ENCODE assay signal across 11 mouse cellular contexts in genomic region chr16:91595076-91595475, GRCm38 (mm10). TPM values are rescaled to one million over a fixed set of nuclear protein-coding genes. Genes with fewer than 3 reads are reported as not detected.
A peak's percentile ranks its signal among the peaks of the same experiment; 100 is the strongest.
DNase-seq lines count a peak whose midpoint lies in the region; TF ChIP-seq lines count a peak whose summit lies in the region.
"Had no signal": no experiment of that assay in that cellular context is flagged by ENCODE, and none has a peak within 500 bp of the region (broad histone marks: within the 10 kb centered on the region; RNA-seq: fewer than 3 reads in every experiment).

No protein-coding gene starts in this region.

- no peaks in the 10 kb centered on the region for H3K27me3 ChIP-seq in cerebellum, adult 2 months (ENCODE audit: control insufficient read depth, insufficient read depth, low read length)

- peak; percentile 51 for DNase-seq in adrenal gland, postnatal 10 days
- no peak for DNase-seq in adrenal gland, postnatal 4 days (ENCODE audit: low spot score in 2 of 2)
- peak; percentile 86 for DNase-seq in left cerebral cortex, postnatal 4 days
- DNase-seq in left cerebral cortex, postnatal 36 days (ENCODE audit: low spot score in 2 of 2), result no peak
- peak; percentile 80 to 87 for DNase-seq in cerebellum, adult 2 months
- DNase-seq in heart, postnatal 4 days, result peak; percentile 35
- DNase-seq in ovary, postnatal 14 days (ENCODE audit: low spot score), result no peak
- DNase-seq in thymus, postnatal 14 days, result no peak
- DNase-seq: lung, postnatal 4 days; thymus, postnatal 4 days had no signal

- no peak overlapping the region for H3K4me3 ChIP-seq in cerebellum, adult 2 months (replicated peaks; ENCODE audit: insufficient read depth, low read depth, low read length)
- H3K4me3 ChIP-seq: left cerebral cortex, adult 2 months had no signal

- TF ChIP-seq POLR2A in cerebellum, adult 2 months (IDR thresholded peaks at IDR 0.05; ENCODE audit: borderline replicate concordance, insufficient read depth, low read length), result no peak

- no peak overlapping the region for H3K27ac ChIP-seq in cerebellum, adult 2 months (ENCODE audit: insufficient read depth, low read length)
- H3K27ac ChIP-seq: left cerebral cortex, adult 2 months had no signal

- intact Hi-C loops in left cerebral cortex, postnatal 4 days (cut with DNase I), result no loop called here
- intact Hi-C loops in left cerebral cortex, postnatal 36 days (cut with DNase I), result no loop called here

- WGBS in cerebellum, adult 2 months, result 9% methylated on average over 6 of the region's 6 CpGs

- peaks cover 16% of the 10 kb centered on the region for H3K4me1 ChIP-seq in cerebellum, adult 2 months (ENCODE audit: control insufficient read depth, insufficient read depth, low read length)

- no peak for TF ChIP-seq CTCF in cerebellum, adult 2 months (IDR thresholded peaks at IDR 0.05; ENCODE audit: borderline replicate concordance, insufficient read depth, low read depth, low read length)

RNA-seq across cellular contexts. Expression of gene Tmem50b, which starts 2.5 kb away (rescaled TPM):
- total RNA-seq in adrenal gland, postnatal 10 days (2021), result 10 to 100 TPM; 33.8 to 38.3 TPM
- 10 to 100 TPM; 29.2 to 29.8 TPM for total RNA-seq in adrenal gland, postnatal 4 days (2021)
- total RNA-seq in left cerebral cortex, postnatal 4 days (2021), result 10 to 100 TPM; 76.3 to 77.4 TPM
- 10 to 100 TPM; 90.7 to 92.5 TPM for total RNA-seq in left cerebral cortex, postnatal 36 days (2021)
- 147 and 148 TPM in 2 replicates for polyA plus RNA-seq in cerebellum, adult 2 months (2012; rRNA removed)
- 10 to 100 TPM; 38.9 to 40.9 TPM for total RNA-seq in heart, postnatal 4 days (2021)

RNA-seq across cellular contexts. Expression of gene Dnajc28, which starts 23.8 kb away (rescaled TPM):
- total RNA-seq in adrenal gland, postnatal 10 days (2021), result 10 to 100 TPM; 10.9 to 15.4 TPM
- 1 to 10 TPM; 5.6 to 8.7 TPM for total RNA-seq in adrenal gland, postnatal 4 days (2021)
- 1 to 10 TPM; 1.8 to 2.8 TPM for total RNA-seq in left cerebral cortex, postnatal 4 days (2021)
- total RNA-seq in left cerebral cortex, postnatal 36 days (2021), result 10 to 100 TPM in 1 of 2 experiments, 1 to 10 TPM in 1; 5.8 to 10.4 TPM
- 7.6 and 7.7 TPM in 2 replicates for polyA plus RNA-seq in cerebellum, adult 2 months (2012; rRNA removed)
- 1 to 10 TPM; 4.5 to 5.7 TPM for total RNA-seq in heart, postnatal 4 days (2021)

RNA-seq across cellular contexts. Expression of gene Ifngr2, which starts 48.2 kb away (rescaled TPM):
- 10 to 100 TPM; 27.5 to 31.9 TPM for total RNA-seq in adrenal gland, postnatal 10 days (2021)
- total RNA-seq in adrenal gland, postnatal 4 days (2021), result 10 to 100 TPM; 38.5 to 40.9 TPM
- total RNA-seq in left cerebral cortex, postnatal 4 days (2021), result 10 to 100 TPM; 88.8 to 89.4 TPM
- total RNA-seq in left cerebral cortex, postnatal 36 days (2021), result 10 to 100 TPM; 33.6 to 39.8 TPM
- polyA plus RNA-seq in cerebellum, adult 2 months (2012; rRNA removed), result 33.9 and 34.5 TPM in 2 replicates
- total RNA-seq in heart, postnatal 4 days (2021), result 10 to 100 TPM; 87.1 to 89.9 TPM

RNA-seq across cellular contexts. Expression of gene Gart, which starts 51.7 kb away (rescaled TPM):
- total RNA-seq in adrenal gland, postnatal 10 days (2021), result 10 to 100 TPM; 93.3 to 94.2 TPM
- 100 to 1,000 TPM; 117 to 118 TPM for total RNA-seq in adrenal gland, postnatal 4 days (2021)
- total RNA-seq in left cerebral cortex, postnatal 4 days (2021), result 10 to 100 TPM; 58.8 to 60.1 TPM
- total RNA-seq in left cerebral cortex, postnatal 36 days (2021), result 10 to 100 TPM; 50.0 to 50.8 TPM
- 43.0 and 48.5 TPM in 2 replicates for polyA plus RNA-seq in cerebellum, adult 2 months (2012; rRNA removed)
- total RNA-seq in heart, postnatal 4 days (2021), result 10 to 100 TPM; 71.2 to 77.2 TPM

RNA-seq across cellular contexts. Expression of gene Son, which starts 52.2 kb away (rescaled TPM):
- total RNA-seq in adrenal gland, postnatal 10 days (2021), result 100 to 1,000 TPM; 169 to 238 TPM
- 100 to 1,000 TPM; 265 to 299 TPM for total RNA-seq in adrenal gland, postnatal 4 days (2021)
- 100 to 1,000 TPM; 252 to 257 TPM for total RNA-seq in left cerebral cortex, postnatal 4 days (2021)
- total RNA-seq in left cerebral cortex, postnatal 36 days (2021), result 100 to 1,000 TPM; 177 to 236 TPM
- polyA plus RNA-seq in cerebellum, adult 2 months (2012; rRNA removed), result 358 and 366 TPM in 2 replicates
- 100 to 1,000 TPM; 234 to 236 TPM for total RNA-seq in heart, postnatal 4 days (2021)

Comparison
In these comparisons a context has a peak if more than half of its experiments do, and no peak if none do; other contexts are left out.
1. DNase-seq: peak in adrenal gland, postnatal 10 days (single experiment), left cerebral cortex, postnatal 4 days (single experiment), cerebellum, adult 2 months (2 of 2) and heart, postnatal 4 days (single experiment); none in adrenal gland, postnatal 4 days (0 of 2), left cerebral cortex, postnatal 36 days (0 of 2), ovary, postnatal 14 days (single experiment) and thymus, postnatal 14 days (single experiment).